Mouse (Mus musculus): ENCODE measurements around the gene Gja5.

- TF ChIP-seq CTCF (IDR thresholded peaks at IDR 0.05; ENCODE audit: control insufficient read depth, insufficient read depth, low read length): no peak
- TF ChIP-seq POLR2A (IDR thresholded peaks at IDR 0.05; ENCODE audit: borderline replicate concordance, control insufficient read depth, low read depth, low read length): no peak
Measured at GRCm38 (mm10) chr3:97039721-97040120, 135.2 kb downstream of the Gja5 start.

All from bone marrow, adult 2 months (tissue).